Mouse (Mus musculus): ENCODE measurements around the gene Rnpep. TPM values are rescaled to one million over a fixed set of nuclear protein-coding genes. Genes with fewer than 3 reads are reported as not detected.

Rnpep gene
- polyA plus RNA-seq, 1 experiment from 2014 or later = 20.0 TPM

DNA sequence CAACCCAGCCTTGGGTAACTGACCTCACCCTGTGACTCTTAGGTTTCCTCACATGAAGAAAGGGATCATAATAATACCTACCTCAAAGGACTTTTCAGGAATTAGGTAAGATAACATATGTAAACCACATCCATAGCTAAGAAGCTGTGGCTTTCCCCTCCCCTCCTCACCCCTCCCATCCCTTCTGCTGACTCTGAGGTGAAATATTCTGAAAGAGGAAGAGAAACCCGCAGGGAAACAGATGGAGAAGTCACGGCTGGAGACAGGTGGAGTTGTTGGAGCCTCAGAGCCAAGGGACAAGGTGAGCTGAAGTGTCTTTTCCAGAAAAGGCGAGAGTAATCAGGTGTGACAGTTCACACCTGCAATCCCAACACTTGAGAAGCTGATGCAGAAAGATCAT, 59.7 kb downstream of the Rnpep start:
- Histone ChIP-seq H3K4me2 (ENCODE audit: low read depth, low read length) (no peak overlapping the region), H3K36me3 (replicated peaks; ENCODE audit: insufficient read depth, low read length) (no peaks in the 10 kb centered on the region), H3K4me1 (ENCODE audit: insufficient read depth) (no peaks in the 10 kb centered on the region), H3K9me3 (ENCODE audit: low read length) (no peaks in the 10 kb centered on the region), H3K27me3 (ENCODE audit: insufficient read depth, low read length) (no peaks in the 10 kb centered on the region), H3K9ac (replicated peaks) (no peak overlapping the region), H3K27ac (ENCODE audit: low read depth) (no peak overlapping the region), H3K4me3 (ENCODE audit: low read depth, low read length) (no peak overlapping the region)
- TF ChIP-seq CTCF (IDR thresholded peaks at IDR 0.05; ENCODE audit: low read depth) (no peak), EP300 (IDR thresholded peaks at IDR 0.05; ENCODE audit: low read depth) (no peak)
- no peak for ATAC-seq
- no peak for DNase-seq
- 39% methylated on average over 3 of the region's 3 CpGs for WGBS (ENCODE audit: insufficient replicate concordance)

DNA sequence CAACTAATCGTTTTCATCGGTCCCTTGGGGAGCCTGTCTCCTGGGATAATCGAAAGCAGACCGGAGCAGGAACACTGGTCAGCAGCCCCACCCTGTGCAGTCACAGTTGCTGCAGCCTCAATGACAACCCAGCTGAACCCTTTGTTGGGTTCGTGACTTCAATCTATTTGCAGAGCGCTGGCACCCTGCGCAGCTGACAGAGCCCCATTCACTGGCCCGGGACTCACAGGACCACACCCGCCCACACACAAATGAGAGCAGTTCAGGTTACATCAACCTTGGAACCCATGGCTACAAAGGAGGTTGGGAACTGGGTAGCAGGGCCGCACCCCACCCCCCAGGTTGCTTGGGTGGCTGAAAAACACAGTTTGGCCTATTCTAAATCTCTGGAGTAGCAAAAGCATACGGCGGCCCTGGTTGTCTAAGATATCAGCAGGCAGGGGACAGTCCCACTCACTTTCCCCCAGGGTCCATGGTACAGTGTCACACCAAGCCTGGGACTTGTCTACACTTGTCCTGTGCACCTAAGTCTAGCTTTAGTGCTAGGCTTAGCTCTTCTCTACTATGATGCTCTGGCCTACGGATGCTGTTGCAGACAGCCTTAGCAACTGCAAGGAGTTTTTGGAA, 66.2 kb downstream of the Rnpep start:
- no peak for TF ChIP-seq CTCF (IDR thresholded peaks at IDR 0.05; ENCODE audit: low read depth)
- TF ChIP-seq EP300 (IDR thresholded peaks at IDR 0.05; ENCODE audit: low read depth) = no peak
- H3K36me3 ChIP-seq (replicated peaks; ENCODE audit: insufficient read depth, low read length) = no peaks in the 10 kb centered on the region
- 64% methylated on average over 13 of the region's 13 CpGs for WGBS (ENCODE audit: insufficient replicate concordance)
- no peaks in the 10 kb centered on the region for H3K4me1 ChIP-seq (ENCODE audit: insufficient read depth)
- peak; percentile 68 for ATAC-seq
- H3K4me2 ChIP-seq (ENCODE audit: low read depth, low read length) = no peak overlapping the region
- H3K27me3 ChIP-seq (ENCODE audit: insufficient read depth, low read length) = no peaks in the 10 kb centered on the region
- DNase-seq = no peak
- H3K27ac ChIP-seq (ENCODE audit: low read depth) = no peak overlapping the region
- no peak overlapping the region for H3K9ac ChIP-seq (replicated peaks)
- no peaks in the 10 kb centered on the region for H3K9me3 ChIP-seq (ENCODE audit: low read length)
- no peak overlapping the region for H3K4me3 ChIP-seq (ENCODE audit: low read depth, low read length)

DNA sequence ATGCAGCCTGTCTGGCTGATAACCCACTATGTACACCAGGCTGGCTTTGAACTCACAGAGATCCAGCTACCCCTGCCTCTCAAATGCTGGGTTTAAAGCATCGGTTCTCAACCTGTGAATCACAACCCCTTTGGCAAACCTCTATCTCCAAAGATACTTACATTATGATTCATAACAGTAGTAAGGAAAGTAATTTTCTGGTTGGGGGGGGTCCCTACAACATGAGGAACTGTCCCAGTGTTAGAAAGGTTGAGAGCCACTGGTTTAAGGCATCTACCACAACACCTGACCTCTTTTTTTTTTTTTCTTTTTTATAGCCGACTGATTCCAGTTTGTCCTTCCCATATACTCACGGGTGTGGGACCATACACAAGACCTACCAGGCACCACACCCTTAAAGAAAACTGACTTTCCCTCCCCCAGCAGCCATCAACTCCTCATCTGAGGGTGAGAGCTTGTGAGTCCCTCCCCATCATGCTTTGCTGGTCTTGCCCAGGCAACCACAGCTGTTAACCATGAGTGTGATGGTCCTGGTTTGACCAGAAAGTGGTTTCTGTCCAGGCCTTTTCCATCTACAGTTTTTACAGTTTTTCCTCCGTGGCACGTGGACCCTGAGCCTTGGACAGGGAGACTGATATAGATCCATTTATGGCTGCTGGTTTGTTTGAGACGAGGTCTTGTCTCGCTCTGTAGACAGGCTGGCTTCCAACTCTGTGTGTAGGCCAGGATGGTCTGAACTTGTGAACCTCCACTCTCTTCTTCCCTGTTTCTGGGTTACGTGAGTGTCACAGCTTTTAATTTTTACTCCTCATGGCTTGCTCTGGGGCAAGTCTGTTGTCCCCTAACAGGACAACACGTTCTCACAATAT, 69.9 kb downstream of the Rnpep start:
- WGBS (ENCODE audit: insufficient replicate concordance) = 79% methylated on average over 9 of the region's 9 CpGs
- no peak for ATAC-seq
- TF ChIP-seq CTCF (IDR thresholded peaks at IDR 0.05; ENCODE audit: low read depth) (no peak), EP300 (IDR thresholded peaks at IDR 0.05; ENCODE audit: low read depth) (no peak)

More for the DNA sequence above, 69.9 kb downstream of the Rnpep start:
- Histone ChIP-seq H3K36me3 (replicated peaks; ENCODE audit: insufficient read depth, low read length) (no peaks in the 10 kb centered on the region), H3K4me2 (ENCODE audit: low read depth, low read length) (no peak overlapping the region), H3K4me1 (ENCODE audit: insufficient read depth) (no peaks in the 10 kb centered on the region), H3K27ac (ENCODE audit: low read depth) (no peak overlapping the region), H3K9ac (replicated peaks) (no peak overlapping the region), H3K4me3 (ENCODE audit: low read depth, low read length) (no peak overlapping the region), H3K9me3 (ENCODE audit: low read length) (no peaks in the 10 kb centered on the region), H3K27me3 (ENCODE audit: insufficient read depth, low read length) (no peaks in the 10 kb centered on the region)
- DNase-seq = no peak

Other genes with a start within 250 kb of the Rnpep start
- 0.06 and 0.32 TPM in 2 replicates for gene Lgr6, start 178.8 kb downstream of the Rnpep start, polyA plus RNA-seq (2015; fragmentation: Nextera tagmentation; extraction: Ambion mirVana)
- 5.4 and 6.7 TPM in 2 replicates for gene Ptpn7, start 151.4 kb downstream of the Rnpep start, polyA plus RNA-seq (2015; fragmentation: Nextera tagmentation; extraction: Ambion mirVana)
- gene Arl8a, start 137.3 kb downstream of the Rnpep start, polyA plus RNA-seq (2015; fragmentation: Nextera tagmentation; extraction: Ambion mirVana) = 11.3 and 12.5 TPM in 2 replicates
- gene Gpr37l1, start 116.4 kb downstream of the Rnpep start, polyA plus RNA-seq (2015; fragmentation: Nextera tagmentation; extraction: Ambion mirVana) = not detected in 2 replicates
- gene Elf3, start 25.5 kb downstream of the Rnpep start, polyA plus RNA-seq (2015; fragmentation: Nextera tagmentation; extraction: Ambion mirVana) = 0.59 and 0.67 TPM in 2 replicates
- 122 and 124 TPM in 2 replicates for gene Timm17a, start 29.7 kb upstream of the Rnpep start, polyA plus RNA-seq (2015; fragmentation: Nextera tagmentation; extraction: Ambion mirVana)
- 0.13 and 0.14 TPM in 2 replicates for gene Lmod1, start 40.7 kb upstream of the Rnpep start, polyA plus RNA-seq (2015; fragmentation: Nextera tagmentation; extraction: Ambion mirVana)
- gene Shisa4, start 91.2 kb upstream of the Rnpep start, polyA plus RNA-seq (2015; fragmentation: Nextera tagmentation; extraction: Ambion mirVana) = 1.5 and 1.8 TPM in 2 replicates
- 10.2 and 12.1 TPM in 2 replicates for gene Ipo9, start 146.4 kb upstream of the Rnpep start, polyA plus RNA-seq (2015; fragmentation: Nextera tagmentation; extraction: Ambion mirVana)

Measured in liver, postnatal 0 days (tissue).